Mouse (Mus musculus) MEL (cell line): ENCODE data around the gene Trpv6. TPM values are rescaled to one million over a fixed set of nuclear protein-coding genes. Genes with fewer than 3 reads are reported as not detected.

Source experiments
- DNase-seq: peaks from one replicate; pipeline ENCODE4 v3.0.0; 2011; ENCODE audit warnings: low read depth, low spot score
- H3K27ac ChIP-seq: 2 replicates; pipeline ENCODE4 v1.5.1; 2012; ENCODE audit warnings: low read depth, mild to moderate bottlenecking, control low read depth, low read length, moderate library complexity; ENCODE audit not compliant: control insufficient read depth
- H3K27me3 ChIP-seq, 2 experiments: fragments of 150-350 bp in 1 of 2; sonication (generic) in 1 of 2; 2 replicates each; pipeline ENCODE4 v1.6.1; 2012; ENCODE audit warnings: low read length in 2 of 2, mild to moderate bottlenecking in 2 of 2, improper control_type of control experiment in 1 of 2, moderate library complexity in 1 of 2; ENCODE audit not compliant: insufficient read depth in 2 of 2, control insufficient read depth in 1 of 2
- H3K36me3 ChIP-seq, 2 experiments: 2 replicates each; pipeline ENCODE4 v1.6.1; 2012 to 2014; ENCODE audit warnings: low read length in 2 of 2, improper control_type of control experiment in 1 of 2, inconsistent platforms in 1 of 2, mild to moderate bottlenecking in 1 of 2; ENCODE audit not compliant: insufficient read depth in 2 of 2, control insufficient read depth in 1 of 2
- H3K4me1 ChIP-seq, 2 experiments: fragments of 150-350 bp in 1 of 2; sonication (generic) in 1 of 2; 2 replicates each; pipeline ENCODE4 v1.6.1; 2012; ENCODE audit warnings: low read length in 2 of 2, improper control_type of control experiment in 1 of 2, mild to moderate bottlenecking in 1 of 2; ENCODE audit not compliant: insufficient read depth in 2 of 2, control insufficient read depth in 1 of 2
- H3K4me3 ChIP-seq, 2 experiments: fragments of 150-350 bp in 1 of 2; sonication (generic) in 1 of 2; 2 replicates each; pipeline ENCODE4 v1.5.1; 2012; ENCODE audit warnings: low read depth in 2 of 2, low read length in 2 of 2, mild to moderate bottlenecking in 2 of 2, moderate library complexity in 2 of 2, control low read depth in 1 of 2, improper control_type of control experiment in 1 of 2; ENCODE audit not compliant: control insufficient read depth in 1 of 2, insufficient read depth in 1 of 2
- H3K79me2 ChIP-seq: 2 replicates; pipeline ENCODE4 v1.6.1; 2012; ENCODE audit warnings: mild to moderate bottlenecking, low read length, moderate library complexity; ENCODE audit not compliant: control insufficient read depth, poor library complexity, insufficient read depth
- H3K9ac ChIP-seq: 2 replicates; pipeline ENCODE4 v1.6.1; 2012; ENCODE audit warnings: low read depth, mild to moderate bottlenecking, control low read depth, low read length, moderate library complexity; ENCODE audit not compliant: control insufficient read depth, poor library complexity, severe bottlenecking
- H3K9me3 ChIP-seq: fragments of 150-350 bp; sonication (generic); replicated peaks from 2 replicates; pipeline ENCODE4 v1.6.1; 2012; ENCODE audit warnings: mild to moderate bottlenecking, low read length, improper control_type of control experiment, moderate library complexity; ENCODE audit not compliant: insufficient read depth
- KAT2A ChIP-seq: conservative IDR thresholded peaks from 2 replicates; pipeline ENCODE4 v1.6.1; 2012; ENCODE audit warnings: low read depth, low read length, improper control_type of control experiment, inconsistent platforms
- MXI1 ChIP-seq: IDR thresholded peaks from 2 replicates; pipeline ENCODE4 v1.6.1; 2011; ENCODE audit warnings: mild to moderate bottlenecking, low read depth, low read length, improper control_type of control experiment
- MYC ChIP-seq: IDR thresholded peaks from 2 replicates; pipeline ENCODE4 v1.6.1; 2011; ENCODE audit warnings: low read depth, mild to moderate bottlenecking, low read length, improper control_type of control experiment, moderate library complexity
- TBP ChIP-seq: IDR thresholded peaks from 2 replicates; pipeline ENCODE4 v1.8.0; 2011; ENCODE audit warnings: low read depth, low read length, improper control_type of control experiment
- USF1 ChIP-seq: IDR thresholded peaks from 2 replicates; pipeline ENCODE4 v1.6.1; 2014; ENCODE audit warnings: low read depth, mild to moderate bottlenecking, inconsistent platforms, low read length, improper control_type of control experiment, moderate library complexity
- polyA plus RNA-seq, 2 experiments: library from polyadenylated mRNA; stranded (reverse) in 1 of 2; unstranded in 1 of 2; fragments of >175 nt in 1 of 2; fragments of >200 nt in 1 of 2; gene quantifications; 2 replicates each; pipeline versions ENCODE4 v1.2.1 to v1.2.4; 2012; ENCODE audit warnings: low replicate concordance in 2 of 2, low read depth in 1 of 2; ENCODE audit not compliant: insufficient read length in 2 of 2, insufficient read depth in 1 of 2, missing spikeins in 1 of 2
- total RNA-seq: library from RNA; depleted of rRNA; stranded (reverse); fragments of 300-350 nt; gene quantifications from 2 replicates; pipeline ENCODE4 v1.2.3, GENCODE M21; 2012; rRNA removed

Trpv6 gene
- total and polyA plus RNA-seq, 3 experiments = not detected

DNA sequence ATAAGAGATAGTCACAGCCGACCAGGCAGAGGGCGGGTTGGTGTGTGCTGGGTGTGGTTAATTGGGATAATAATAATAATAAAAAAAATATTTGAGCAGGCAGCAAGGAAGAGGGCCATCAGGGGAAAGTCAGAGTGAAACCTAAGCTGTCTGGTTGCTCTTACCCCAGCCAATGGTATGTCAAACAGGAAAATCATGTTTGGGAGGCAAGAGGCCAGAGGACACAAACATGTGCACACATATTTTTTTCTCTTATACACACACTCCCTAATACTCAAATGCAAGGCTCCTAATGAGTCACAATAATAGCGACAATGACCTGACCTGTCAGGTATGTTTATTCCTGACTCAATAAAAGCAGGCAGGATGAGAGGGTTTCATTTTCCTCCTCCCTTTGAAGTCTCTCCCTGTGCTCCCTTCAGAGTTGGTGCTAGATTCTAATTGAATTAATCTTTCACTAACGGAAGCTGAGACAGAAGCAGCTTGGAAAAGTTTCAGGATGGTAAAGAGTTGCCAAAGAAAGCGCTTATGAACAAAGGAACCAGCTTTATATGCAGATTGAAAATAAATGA, 59.6 kb downstream of the Trpv6 start:
- Histone ChIP-seq H3K27ac (no peak overlapping the region), H3K36me3 (no peaks in the 10 kb centered on the region), H3K4me3 (no peak overlapping the region), H3K4me1 (no peaks in the 10 kb centered on the region), H3K79me2 (no peaks in the 10 kb centered on the region), H3K27me3 (peaks cover 1 to 2% of the 10 kb centered on the region in 2 experiments; a peak in 2 of 4 replicates), H3K9ac (no peak overlapping the region), H3K9me3 (no peaks in the 10 kb centered on the region)
- TF ChIP-seq MXI1 = no peak
- TF ChIP-seq MYC = no peak
- no peak for TF ChIP-seq KAT2A
- no peak for TF ChIP-seq USF1
- no peak for TF ChIP-seq TBP
- DNase-seq = no peak

Other genes with a start within 250 kb of the Trpv6 start
- gene Gm5771, start 244.0 kb downstream of the Trpv6 start, total RNA-seq = not detected in 2 replicates
- not detected for gene Gm5771, start 244.0 kb downstream of the Trpv6 start, polyA plus RNA-seq
- not detected in 2 replicates for gene Gm10334, start 190.3 kb downstream of the Trpv6 start, total RNA-seq
- gene Gm10334, start 190.3 kb downstream of the Trpv6 start, polyA plus RNA-seq = not detected
- not detected in 2 replicates for gene Prss1, start 177.5 kb downstream of the Trpv6 start, total RNA-seq
- not detected for gene Prss1, start 177.5 kb downstream of the Trpv6 start, polyA plus RNA-seq
- gene Prss2, start 114.6 kb downstream of the Trpv6 start, total RNA-seq = not detected in 2 replicates
- not detected for gene Prss2, start 114.6 kb downstream of the Trpv6 start, polyA plus RNA-seq
- 0.88 and 1.0 TPM in 2 replicates for gene Ephb6, start 30.9 kb downstream of the Trpv6 start, total RNA-seq
- gene Ephb6, start 30.9 kb downstream of the Trpv6 start, polyA plus RNA-seq = 1 to 10 TPM in 1 of 2 experiments, not detected in 1; 5.2 TPM
- 0.07 and 0.12 TPM in 2 replicates for gene Trpv5, start 44.4 kb upstream of the Trpv6 start, total RNA-seq
- under 1 TPM in 1 of 2 experiments, not detected in 1; 0.26 TPM for gene Trpv5, start 44.4 kb upstream of the Trpv6 start, polyA plus RNA-seq
- not detected in 2 replicates for gene Llcfc1, start 48.0 kb upstream of the Trpv6 start, total RNA-seq
- gene Llcfc1, start 48.0 kb upstream of the Trpv6 start, polyA plus RNA-seq = not detected
- 21.5 and 31.0 TPM in 2 replicates for gene Kel, start 67.9 kb upstream of the Trpv6 start, total RNA-seq
- 10 to 100 TPM in 1 of 2 experiments, not detected in 1; 79.6 TPM for gene Kel, start 67.9 kb upstream of the Trpv6 start, polyA plus RNA-seq
- not detected in 2 replicates for gene Olfr459, start 138.8 kb upstream of the Trpv6 start, total RNA-seq
- not detected for gene Olfr459, start 138.8 kb upstream of the Trpv6 start, polyA plus RNA-seq
- not detected in 2 replicates for gene Pip, start 211.1 kb upstream of the Trpv6 start, total RNA-seq
- gene Pip, start 211.1 kb upstream of the Trpv6 start, polyA plus RNA-seq = not detected
- not detected in 2 replicates for gene Sval2, start 216.6 kb upstream of the Trpv6 start, total RNA-seq
- not detected for gene Sval2, start 216.6 kb upstream of the Trpv6 start, polyA plus RNA-seq